Mouse (Mus musculus): ENCODE results near the gene Rd3l. TPM values are rescaled to one million over a fixed set of nuclear protein-coding genes. Genes with fewer than 3 reads are reported as not detected.
A peak's percentile ranks its signal among the peaks of the same experiment; 100 is the strongest.
"Not testable (repeated sequence)": the region's sequence is repeated elsewhere in the genome, so short reads cannot be mapped to it uniquely, and the experiment has no call there.

Rd3l gene
- polyA plus RNA-seq, 1 experiment from 2014 or later, result not detected

- Histone ChIP-seq H3K4me2 (ENCODE audit: low read length) (no peak overlapping the region), H3K9ac (ENCODE audit: low read depth, low read length) (no peak overlapping the region), H3K27ac (ENCODE audit: low read depth, low read length) (no peak overlapping the region), H3K4me3 (ENCODE audit: low read length) (no peak overlapping the region), H3K4me1 (ENCODE audit: control insufficient read depth, insufficient read depth, low read depth, low read length) (no peaks in the 10 kb centered on the region), H3K36me3 (ENCODE audit: control insufficient read depth, insufficient read depth, low read length) (no peaks in the 10 kb centered on the region), H3K27me3 (replicated peaks; ENCODE audit: control insufficient read depth, insufficient read depth, low read length) (no peaks in the 10 kb centered on the region), H3K9me3 (ENCODE audit: control insufficient read depth, low read length) (no peaks in the 10 kb centered on the region)
- no peak for ATAC-seq
- WGBS, result 42% methylated on average over 5 of the region's 5 CpGs
These were observed 29.4 kb downstream of the Rd3l start for GRCm38 (mm10) chr12:111951701-111952100.

DNA sequence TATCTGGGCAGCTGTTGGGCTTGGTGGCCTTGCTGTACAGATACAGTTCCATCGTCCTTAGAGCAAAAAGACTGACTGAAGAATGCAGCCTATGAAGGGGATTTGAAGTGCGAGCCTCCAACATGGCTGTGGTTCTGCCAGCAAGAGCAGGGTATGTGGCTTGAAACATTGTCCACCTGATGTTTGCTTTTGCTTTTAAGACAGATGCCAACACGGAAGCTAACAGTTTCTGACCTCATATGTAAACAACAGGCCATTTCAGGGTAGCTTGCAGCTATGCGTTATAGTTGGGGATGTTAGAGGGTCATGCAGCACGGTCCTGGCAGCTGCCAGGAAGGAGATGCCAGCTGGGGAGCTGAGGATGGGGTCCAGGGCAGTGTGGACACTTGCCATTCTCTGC is 30.6 kb downstream of the Rd3l start:
- Histone ChIP-seq H3K9ac (ENCODE audit: low read depth, low read length) (no peak overlapping the region), H3K4me1 (ENCODE audit: control insufficient read depth, insufficient read depth, low read depth, low read length) (no peaks in the 10 kb centered on the region), H3K9me3 (ENCODE audit: control insufficient read depth, low read length) (no peaks in the 10 kb centered on the region), H3K27ac (ENCODE audit: low read depth, low read length) (no peak overlapping the region), H3K36me3 (ENCODE audit: control insufficient read depth, insufficient read depth, low read length) (no peaks in the 10 kb centered on the region), H3K27me3 (replicated peaks; ENCODE audit: control insufficient read depth, insufficient read depth, low read length) (no peaks in the 10 kb centered on the region), H3K4me2 (ENCODE audit: low read length) (no peak overlapping the region), H3K4me3 (ENCODE audit: low read length) (no peak overlapping the region)
- WGBS, result 83% methylated on average over 5 of the region's 5 CpGs
- no peak for ATAC-seq

DNA sequence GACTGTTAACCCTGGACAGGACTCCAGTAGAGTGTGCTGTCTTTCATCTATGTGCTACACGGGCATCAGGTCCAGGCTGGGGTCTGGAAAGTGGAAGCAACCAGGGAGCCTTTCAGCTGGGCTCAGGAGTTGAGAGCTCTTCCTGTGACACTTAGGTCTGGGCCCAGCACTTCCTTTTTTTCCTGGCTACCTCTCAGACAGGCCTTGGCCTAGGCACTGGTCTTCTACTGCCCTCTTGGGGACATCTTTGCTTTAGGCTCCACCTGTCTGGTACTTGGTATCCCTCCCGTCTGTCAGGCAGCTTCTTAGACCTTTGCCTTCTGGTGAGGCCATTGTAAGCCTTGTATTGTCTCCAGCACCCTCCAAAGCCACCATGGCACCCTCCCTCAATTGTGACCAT is 34.4 kb downstream of the Rd3l start:
- Histone ChIP-seq H3K27me3 (replicated peaks; ENCODE audit: control insufficient read depth, insufficient read depth, low read length) (no peaks in the 10 kb centered on the region), H3K27ac (ENCODE audit: low read depth, low read length) (no peak overlapping the region), H3K36me3 (ENCODE audit: control insufficient read depth, insufficient read depth, low read length) (no peaks in the 10 kb centered on the region), H3K9me3 (ENCODE audit: control insufficient read depth, low read length) (no peaks in the 10 kb centered on the region), H3K9ac (ENCODE audit: low read depth, low read length) (no peak overlapping the region), H3K4me3 (ENCODE audit: low read length) (no peak overlapping the region), H3K4me2 (ENCODE audit: low read length) (no peak overlapping the region), H3K4me1 (ENCODE audit: control insufficient read depth, insufficient read depth, low read depth, low read length) (no peaks in the 10 kb centered on the region)
- no peak for ATAC-seq
- WGBS, result 64% methylated on average over 2 of the region's 2 CpGs

GRCm38 (mm10) chr12:111945765-111946655 is 35.1 kb downstream of the Rd3l start:
- ATAC-seq, result peak; percentile 38; the same call in 1 of the 2 replicates
- H3K4me1 ChIP-seq (ENCODE audit: control insufficient read depth, insufficient read depth, low read depth, low read length); H3K9ac ChIP-seq (ENCODE audit: low read depth, low read length); H3K4me3 ChIP-seq (ENCODE audit: low read length); H3K27ac ChIP-seq (ENCODE audit: low read depth, low read length); H3K9me3 ChIP-seq (ENCODE audit: control insufficient read depth, low read length); H3K27me3 ChIP-seq (replicated peaks; ENCODE audit: control insufficient read depth, insufficient read depth, low read length); H3K4me2 ChIP-seq (ENCODE audit: low read length); H3K36me3 ChIP-seq (ENCODE audit: control insufficient read depth, insufficient read depth, low read length): not testable (repeated sequence)
- 64% methylated on average over 8 of the region's 15 CpGs for WGBS

DNA sequence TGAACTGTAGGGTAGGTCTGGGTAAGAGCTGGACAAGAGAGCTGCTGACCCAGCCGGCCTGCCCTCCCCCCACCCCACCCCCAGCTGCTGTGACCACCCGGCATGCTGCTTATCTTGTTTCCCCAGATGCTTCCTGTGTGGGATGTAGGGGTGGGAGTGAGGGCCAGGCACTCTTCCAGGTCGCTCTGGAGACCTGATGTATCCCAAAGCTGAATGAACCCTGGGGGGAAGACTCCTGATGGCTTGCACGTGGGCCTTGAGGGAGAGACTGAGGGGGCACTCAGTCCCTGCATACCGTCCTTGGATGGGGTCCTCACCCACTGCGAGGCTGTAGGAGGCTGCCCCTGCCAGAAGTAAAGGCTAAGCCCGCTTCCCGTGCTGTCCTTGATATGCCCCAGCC is 36.0 kb downstream of the Rd3l start:
- H3K4me2 ChIP-seq (ENCODE audit: low read length), result no peak overlapping the region
- no peak; the same call in 1 of the 2 replicates for ATAC-seq
- H3K9ac ChIP-seq (ENCODE audit: low read depth, low read length), result no peak overlapping the region
- H3K36me3 ChIP-seq (ENCODE audit: control insufficient read depth, insufficient read depth, low read length), result no peaks in the 10 kb centered on the region
- 55% methylated on average over 8 of the region's 8 CpGs for WGBS
- no peak overlapping the region for H3K4me3 ChIP-seq (ENCODE audit: low read length)
- no peak overlapping the region for H3K27ac ChIP-seq (ENCODE audit: low read depth, low read length)
- H3K27me3 ChIP-seq (replicated peaks; ENCODE audit: control insufficient read depth, insufficient read depth, low read length), result no peaks in the 10 kb centered on the region
- H3K9me3 ChIP-seq (ENCODE audit: control insufficient read depth, low read length), result no peaks in the 10 kb centered on the region
- no peaks in the 10 kb centered on the region for H3K4me1 ChIP-seq (ENCODE audit: control insufficient read depth, insufficient read depth, low read depth, low read length)

DNA sequence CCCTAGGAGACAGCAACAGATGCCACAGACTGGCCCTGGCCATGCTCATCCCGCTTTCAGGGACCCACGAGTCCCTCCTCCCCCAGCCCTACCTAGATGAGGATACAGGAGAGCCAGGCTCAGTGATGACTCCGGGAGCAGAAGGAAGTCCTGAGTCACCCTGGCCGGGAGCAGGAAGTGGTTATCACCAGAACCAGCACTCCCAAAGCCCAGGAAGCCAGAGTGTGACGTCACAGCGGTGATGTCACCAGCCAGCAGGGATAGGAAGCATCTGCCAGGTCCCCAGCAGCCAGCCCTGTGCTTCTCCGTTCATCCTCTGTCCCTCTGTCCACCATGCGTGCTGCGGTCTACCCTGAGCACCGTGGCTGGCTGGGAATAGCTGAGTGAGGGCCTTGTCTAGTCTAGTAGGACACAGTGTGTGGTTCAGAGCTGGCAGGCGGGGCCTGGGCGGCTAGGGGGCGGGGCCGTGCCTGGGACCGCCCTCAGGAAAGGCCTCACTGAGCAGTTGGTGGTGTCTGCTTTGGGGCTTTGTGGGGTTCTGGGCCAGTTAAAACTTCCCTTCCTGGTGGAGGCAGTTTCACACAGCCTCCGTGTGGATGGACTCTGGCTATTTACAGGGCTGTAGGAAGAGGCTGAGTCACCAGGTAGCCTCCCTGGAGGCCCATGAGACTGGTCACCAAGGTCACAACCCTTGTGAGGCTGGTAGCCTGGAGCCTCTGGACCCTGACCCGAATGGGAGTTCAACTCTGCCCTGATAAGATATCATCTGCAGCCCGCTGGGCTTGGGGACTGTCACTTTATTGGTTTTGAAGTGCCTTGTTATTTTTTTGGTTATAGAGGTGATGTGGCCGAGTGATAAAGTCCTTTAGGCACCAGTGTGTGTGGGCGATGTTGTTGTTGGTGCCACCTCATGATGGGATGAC is 36.8 kb downstream of the Rd3l start:
- H3K36me3 ChIP-seq (ENCODE audit: control insufficient read depth, insufficient read depth, low read length); H3K27ac ChIP-seq (ENCODE audit: low read depth, low read length); H3K4me1 ChIP-seq (ENCODE audit: control insufficient read depth, insufficient read depth, low read depth, low read length); H3K4me2 ChIP-seq (ENCODE audit: low read length); H3K9ac ChIP-seq (ENCODE audit: low read depth, low read length); H3K4me3 ChIP-seq (ENCODE audit: low read length); H3K9me3 ChIP-seq (ENCODE audit: control insufficient read depth, low read length); H3K27me3 ChIP-seq (replicated peaks; ENCODE audit: control insufficient read depth, insufficient read depth, low read length); ATAC-seq: not testable (repeated sequence)
- WGBS, result 74% methylated on average over 14 of the region's 20 CpGs

GRCm38 (mm10) chr12:111943421-111944064 is 37.6 kb downstream of the Rd3l start:
- Histone ChIP-seq H3K4me3 (ENCODE audit: low read length) (no peak overlapping the region), H3K4me2 (ENCODE audit: low read length) (no peak overlapping the region), H3K36me3 (ENCODE audit: control insufficient read depth, insufficient read depth, low read length) (no peaks in the 10 kb centered on the region), H3K27me3 (replicated peaks; ENCODE audit: control insufficient read depth, insufficient read depth, low read length) (no peaks in the 10 kb centered on the region), H3K4me1 (ENCODE audit: control insufficient read depth, insufficient read depth, low read depth, low read length) (no peaks in the 10 kb centered on the region), H3K9me3 (ENCODE audit: control insufficient read depth, low read length) (no peaks in the 10 kb centered on the region), H3K9ac (ENCODE audit: low read depth, low read length) (no peak overlapping the region), H3K27ac (ENCODE audit: low read depth, low read length) (no peak overlapping the region)
- WGBS, result 68% methylated on average over 10 of the region's 10 CpGs
- no peak for ATAC-seq

DNA sequence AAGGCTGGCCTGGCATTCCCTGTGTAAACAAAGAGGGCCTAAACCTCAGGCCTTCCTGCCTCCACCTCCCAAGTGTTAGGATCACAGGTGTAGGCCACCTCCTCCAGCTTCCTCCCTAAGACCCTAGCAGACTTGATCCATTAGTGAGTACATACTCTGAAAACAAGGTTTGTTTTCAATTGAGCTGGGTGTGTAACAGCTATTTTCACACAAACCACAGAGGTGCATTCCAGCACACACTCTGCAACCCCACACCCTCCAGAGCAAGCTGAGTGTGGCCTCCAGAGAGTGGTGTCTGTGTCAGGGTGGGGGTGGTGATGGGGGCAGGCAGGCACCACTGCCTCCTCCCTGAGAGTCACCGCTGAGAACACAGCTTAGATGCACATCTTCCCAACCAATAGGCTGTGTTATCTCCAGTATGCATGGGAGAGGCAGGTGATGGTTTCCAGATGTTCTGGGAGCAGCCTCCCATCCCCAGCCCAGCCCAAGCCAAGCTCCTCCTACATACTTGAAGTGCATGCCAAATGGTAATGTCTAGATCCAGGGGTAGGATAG is 42.4 kb downstream of the Rd3l start:
- H3K9ac ChIP-seq (ENCODE audit: low read depth, low read length), result no peak overlapping the region
- 81% methylated on average over 1 of the region's 1 CpGs for WGBS
- H3K4me1 ChIP-seq (ENCODE audit: control insufficient read depth, insufficient read depth, low read depth, low read length), result peaks cover 8% of the 10 kb centered on the region
- no peaks in the 10 kb centered on the region for H3K36me3 ChIP-seq (ENCODE audit: control insufficient read depth, insufficient read depth, low read length)
- H3K27ac ChIP-seq (ENCODE audit: low read depth, low read length), result no peak overlapping the region
- no peak for ATAC-seq
- H3K4me2 ChIP-seq (ENCODE audit: low read length), result no peak overlapping the region
- no peak overlapping the region for H3K4me3 ChIP-seq (ENCODE audit: low read length)
- no peaks in the 10 kb centered on the region for H3K27me3 ChIP-seq (replicated peaks; ENCODE audit: control insufficient read depth, insufficient read depth, low read length)
- no peaks in the 10 kb centered on the region for H3K9me3 ChIP-seq (ENCODE audit: control insufficient read depth, low read length)
